Mouse (Mus musculus): ENCODE measurements around the gene Bphl.
"Not testable (repeated sequence)": the region's sequence is repeated elsewhere in the genome, so short reads cannot be mapped to it uniquely, and the experiment has no call there.

The Bphl gene

GRCm38 (mm10) chr13:34051692-34052091, 14.3 kb downstream of the Bphl start:
- no peak for DNase-seq (ENCODE audit: low spot score)

GRCm38 (mm10) chr13:34053673-34054282, 16.4 kb downstream of the Bphl start:
- DNase-seq (ENCODE audit: low spot score) = no peak

DNA sequence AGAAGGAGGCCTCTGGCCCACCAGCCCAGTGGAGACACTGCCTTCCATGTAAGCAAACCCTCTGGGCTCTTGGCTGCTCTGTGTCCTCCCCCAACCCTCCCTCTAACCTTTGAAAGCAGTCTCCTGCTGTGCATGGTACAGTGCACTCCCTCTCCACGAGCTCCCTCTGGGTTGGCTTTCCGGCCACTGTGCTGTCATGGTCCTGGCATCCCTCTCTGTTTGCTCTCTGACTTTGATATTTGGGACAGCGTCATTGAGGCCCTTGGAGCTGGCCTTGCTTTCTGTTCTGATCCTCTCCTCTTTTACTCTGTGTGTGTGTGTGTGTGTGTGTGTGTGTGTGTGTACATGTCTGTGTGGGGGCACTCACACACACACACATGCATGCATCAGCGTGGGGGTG, 17.0 kb downstream of the Bphl start:
- no peak for DNase-seq (ENCODE audit: low spot score)

- DNase-seq (ENCODE audit: low spot score) = no peak
Observed at GRCm38 (mm10) chr13:34054983-34055382, 17.6 kb downstream of the Bphl start.

- DNase-seq (ENCODE audit: low spot score) = no peak
Observed at GRCm38 (mm10) chr13:34057252-34057651, 19.9 kb downstream of the Bphl start.

- no peak for DNase-seq (ENCODE audit: low spot score)
Observed at GRCm38 (mm10) chr13:34060061-34060460, 22.7 kb downstream of the Bphl start.

GRCm38 (mm10) chr13:34062466-34062865, 25.1 kb downstream of the Bphl start:
- no peak for DNase-seq (ENCODE audit: low spot score)

DNA sequence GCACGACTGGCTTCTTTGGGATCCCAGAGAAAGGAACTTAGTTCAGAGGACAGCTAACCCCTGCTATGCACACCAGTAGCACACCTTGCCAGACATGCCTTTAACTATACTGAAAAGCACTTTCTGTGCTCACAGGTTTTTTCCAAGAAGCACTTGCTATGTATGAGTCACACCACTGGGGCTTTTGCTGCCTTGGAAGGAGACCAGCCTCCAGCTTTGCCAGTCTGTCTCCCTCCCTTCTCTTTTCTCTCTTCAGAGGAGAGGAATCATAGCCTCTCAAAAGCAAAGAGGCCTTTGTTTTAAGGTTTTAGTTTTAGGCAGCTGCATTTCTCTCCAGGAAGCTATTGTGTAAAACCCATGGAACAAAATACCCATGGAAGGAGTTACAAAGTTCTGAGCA, 29.0 kb downstream of the Bphl start:
- no peak for DNase-seq (ENCODE audit: low spot score)

- no peak for DNase-seq (ENCODE audit: low spot score)
Observed at GRCm38 (mm10) chr13:34070296-34070695, 32.9 kb downstream of the Bphl start.

DNA sequence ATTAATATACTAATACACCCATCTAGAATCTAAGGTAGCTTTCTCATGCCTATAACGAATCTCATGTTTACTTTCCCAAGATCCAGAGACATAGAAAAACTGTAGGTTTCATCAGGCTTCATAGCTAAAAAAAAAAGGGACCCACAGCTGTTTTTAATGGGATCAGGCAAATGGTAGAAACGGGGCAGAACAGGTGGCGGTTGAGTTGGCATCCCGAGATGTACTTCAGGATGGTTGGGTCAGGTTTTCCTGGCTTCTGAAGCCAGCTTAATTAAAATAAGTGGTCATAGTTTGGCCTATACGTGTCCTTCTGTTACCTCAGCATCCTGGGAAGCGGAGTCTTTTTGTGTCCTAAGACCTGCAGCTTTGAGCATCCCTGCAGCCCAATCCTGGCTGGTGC, 34.4 kb downstream of the Bphl start:
- DNase-seq (ENCODE audit: low spot score) = no peak

DNA sequence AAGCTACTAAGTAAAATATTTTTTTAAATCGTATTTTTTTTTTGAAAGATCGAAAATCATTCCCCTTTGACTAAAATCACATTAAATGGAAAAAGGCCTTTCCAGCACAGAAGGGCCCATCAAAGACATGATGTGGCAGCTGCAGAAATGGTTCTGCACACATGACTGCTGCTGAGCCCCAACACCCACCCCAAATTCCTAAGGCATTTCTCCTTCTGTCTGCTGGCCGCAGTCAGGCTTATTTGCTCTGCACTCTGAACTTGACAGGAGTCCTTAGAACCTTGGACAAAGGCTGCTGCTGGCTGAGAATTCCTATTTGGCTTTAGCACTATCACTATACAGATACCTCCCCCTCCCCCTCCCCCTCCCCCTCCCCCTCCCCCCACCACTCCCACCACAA, 35.5 kb downstream of the Bphl start:
- no peak for DNase-seq (ENCODE audit: low spot score)

DNA sequence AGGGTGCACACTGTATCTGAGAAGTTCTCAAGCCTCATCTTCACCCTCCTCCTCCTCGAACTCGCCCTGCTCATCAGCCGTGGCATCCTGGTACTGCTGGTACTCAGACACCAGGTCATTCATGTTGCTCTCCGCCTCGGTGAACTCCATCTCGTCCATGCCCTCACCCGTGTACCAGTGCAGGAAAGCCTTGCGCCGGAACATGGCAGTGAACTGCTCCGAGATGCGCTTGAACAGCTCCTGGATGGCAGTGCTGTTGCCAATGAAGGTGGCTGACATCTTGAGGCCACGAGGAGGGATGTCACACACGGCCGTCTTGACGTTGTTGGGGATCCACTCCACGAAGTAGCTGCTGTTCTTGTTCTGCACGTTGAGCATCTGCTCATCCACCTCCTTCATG, 37.0 kb downstream of the Bphl start:
- DNase-seq (ENCODE audit: low spot score) = not testable (repeated sequence)

GRCm38 (mm10) chr13:34075893-34076292, 38.5 kb downstream of the Bphl start:
- not testable (repeated sequence) for DNase-seq (ENCODE audit: low spot score)

GRCm38 (mm10) chr13:34076561-34077491, 39.4 kb downstream of the Bphl start:
- peak; percentile 68 for DNase-seq (ENCODE audit: low spot score)

DNA sequence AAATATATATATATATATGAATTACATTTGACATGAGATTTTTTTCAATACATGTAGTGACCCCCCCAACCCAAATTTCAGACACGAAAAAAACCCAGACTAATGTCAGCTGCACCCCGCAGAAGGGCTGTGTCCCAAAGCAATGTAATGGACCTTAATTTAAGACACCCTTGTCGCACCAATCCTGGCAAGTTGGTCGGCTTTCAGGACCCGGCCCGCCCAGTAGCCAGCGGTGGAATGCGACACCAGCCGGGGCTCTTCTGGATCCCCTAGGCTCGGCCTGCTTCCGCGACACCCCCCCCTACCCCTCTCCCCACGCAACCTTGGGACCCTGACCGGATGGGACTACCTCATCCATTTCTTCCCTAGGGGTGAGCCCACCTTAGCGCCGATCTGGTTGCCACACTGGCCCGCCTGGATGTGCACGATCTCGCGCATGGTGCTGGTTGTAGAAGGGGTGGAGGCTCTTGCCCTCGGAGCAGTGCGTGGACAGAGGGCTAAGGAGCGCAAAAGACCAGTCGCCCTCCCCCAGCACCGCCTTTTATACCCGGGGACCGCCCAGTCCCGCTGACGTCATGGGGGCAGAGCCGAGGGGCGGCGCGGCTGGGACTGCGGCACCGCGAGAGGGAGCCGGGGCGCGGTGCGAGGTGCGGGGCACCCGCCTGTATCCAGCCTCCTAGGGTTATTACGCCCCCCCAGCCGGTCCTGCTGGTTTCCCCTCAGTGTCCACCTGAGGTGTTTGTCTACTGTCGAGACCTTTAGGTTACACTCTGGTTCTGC, 40.3 kb downstream of the Bphl start, which contains the start of gene Tubb2a:
Tubb2a (minus strand) TSS at position 516 of the 780 bp plus-strand sequence.
- peak; percentile 92 for DNase-seq (ENCODE audit: low spot score)

GRCm38 (mm10) chr13:34078500-34079280, 41.3 kb downstream of the Bphl start:
- no peak for DNase-seq (ENCODE audit: low spot score)

- DNase-seq (ENCODE audit: low spot score) = no peak
Observed at GRCm38 (mm10) chr13:34079801-34080200, 42.4 kb downstream of the Bphl start.

GRCm38 (mm10) chr13:34081926-34082325, 44.5 kb downstream of the Bphl start:
- DNase-seq (ENCODE audit: low spot score) = no peak

GRCm38 (mm10) chr13:34084026-34084750, 46.8 kb downstream of the Bphl start:
- no peak for DNase-seq (ENCODE audit: low spot score)

GRCm38 (mm10) chr13:34087052-34087812, 49.8 kb downstream of the Bphl start:
- DNase-seq (ENCODE audit: low spot score) = no peak
